Mouse (Mus musculus) spleen, adult 18-20 months (tissue): ENCODE measurements around the gene Prpf19.

ENCODE experiments used
- DNase-seq, 2 experiments: peaks; one replicate each; pipeline ENCODE4 v3.0.0; 2022; ENCODE audit warnings: mixed read lengths in 2 of 2

The Prpf19 gene

GRCm38 (mm10) chr19:10895016-10895528 is at the start of gene Prpf19:
Gene Prpf19, plus strand, starts transcription at chr19:10895231.
- peak; percentile 92 to 93 for DNase-seq

DNA sequence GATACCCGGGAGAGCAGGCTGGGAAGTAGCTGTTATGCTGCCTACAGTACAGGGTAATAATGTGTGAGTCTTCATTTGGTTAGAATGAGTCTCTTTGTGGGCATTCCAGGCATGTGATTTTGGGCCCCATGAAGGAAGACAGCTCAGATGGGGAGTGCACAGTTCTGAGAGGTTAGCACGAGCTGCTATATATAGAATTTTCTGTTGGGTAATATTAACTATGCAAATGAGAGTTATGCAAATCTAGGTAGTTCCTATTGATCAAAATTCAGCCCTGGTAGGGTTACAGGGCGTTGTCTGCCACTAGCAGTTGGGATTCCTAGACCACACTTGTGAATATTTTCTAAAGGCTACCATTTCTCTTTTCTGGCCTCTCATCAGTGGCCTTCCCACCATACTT is 49.6 kb upstream of the Prpf19 start:
- DNase-seq, result no peak

- DNase-seq, result no peak
Observed at GRCm38 (mm10) chr19:10846150-10846549, 48.9 kb upstream of the Prpf19 start.

DNA sequence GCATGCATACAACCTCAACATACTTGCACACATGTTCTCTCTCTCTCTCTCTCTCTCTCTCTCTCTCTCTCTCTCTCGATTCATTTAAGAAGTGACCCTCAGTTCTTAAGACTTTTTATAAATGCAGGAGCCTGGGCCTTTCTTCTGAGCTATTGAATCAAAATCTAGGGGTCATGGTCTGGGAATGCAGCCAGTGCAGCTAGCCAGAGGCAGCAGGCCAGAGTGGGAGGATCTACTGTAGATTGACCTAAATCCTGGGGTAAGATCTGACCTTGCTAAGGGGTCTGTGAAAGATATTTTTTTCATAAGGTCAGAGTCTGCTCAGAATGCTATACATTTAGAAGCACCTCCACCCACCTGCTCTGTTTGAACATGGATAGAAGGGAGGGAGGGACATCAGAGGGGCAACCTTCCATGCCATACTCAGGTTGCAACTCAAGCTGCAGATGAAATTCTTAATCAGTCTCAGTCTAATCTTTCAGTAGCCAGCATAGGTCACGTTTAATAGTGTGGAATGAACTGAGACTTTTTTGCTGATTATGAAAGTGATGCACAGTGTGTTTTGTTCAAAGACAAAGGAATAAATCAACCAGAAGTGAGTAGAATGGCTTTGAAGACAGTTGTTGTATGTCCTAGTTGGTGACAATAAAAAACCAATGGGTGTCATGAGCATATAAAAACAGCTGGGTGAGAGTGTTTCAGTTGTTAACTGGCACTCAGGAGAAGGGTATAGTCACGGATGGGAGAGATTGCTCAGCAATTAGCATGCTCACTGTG is 47.5 kb upstream of the Prpf19 start:
- DNase-seq, result no peak

DNA sequence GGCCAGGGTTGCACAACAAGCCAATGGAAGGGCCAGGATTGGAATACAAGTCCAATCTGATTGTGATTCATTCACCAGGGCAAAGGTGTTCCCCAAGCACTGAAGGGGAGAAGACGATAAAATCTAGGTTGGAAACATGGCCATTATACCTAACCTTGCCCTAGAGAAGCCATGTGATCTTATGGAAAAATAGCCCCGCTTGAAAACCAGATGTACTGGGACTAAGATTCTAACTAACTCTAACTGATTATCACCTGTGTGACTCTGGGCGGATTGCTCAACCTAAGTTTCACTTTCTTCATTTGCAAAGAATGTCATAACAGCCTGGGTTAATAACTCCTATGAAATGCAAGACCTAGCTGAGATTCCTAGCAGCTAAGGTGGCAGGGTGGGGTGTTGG is 39.6 kb upstream of the Prpf19 start:
- DNase-seq, result no peak

DNA sequence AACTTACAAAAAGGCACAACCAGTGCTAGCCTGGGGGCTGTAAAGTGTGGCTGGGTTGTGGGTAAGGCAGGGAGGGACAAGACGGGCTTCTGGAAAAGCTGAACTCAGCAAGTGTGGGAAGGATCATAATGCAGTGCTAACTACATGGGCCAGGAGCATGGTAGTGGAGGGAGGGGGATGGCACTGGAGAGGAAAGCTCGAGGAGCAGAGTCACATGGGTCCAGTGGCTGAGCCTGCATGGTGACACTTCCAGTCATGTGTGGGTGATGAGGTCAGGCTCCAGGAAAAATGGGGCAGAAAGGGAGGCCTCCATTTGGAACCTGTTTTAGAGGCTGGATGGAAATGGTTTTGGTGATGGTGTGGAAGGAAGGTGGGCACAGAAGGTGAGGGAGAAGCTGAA is 38.5 kb upstream of the Prpf19 start:
- no peak for DNase-seq

- DNase-seq, result no peak
Observed at GRCm38 (mm10) chr19:10860072-10860497, 34.9 kb upstream of the Prpf19 start.

GRCm38 (mm10) chr19:10866351-10866750 is 28.7 kb upstream of the Prpf19 start:
- no peak for DNase-seq

DNA sequence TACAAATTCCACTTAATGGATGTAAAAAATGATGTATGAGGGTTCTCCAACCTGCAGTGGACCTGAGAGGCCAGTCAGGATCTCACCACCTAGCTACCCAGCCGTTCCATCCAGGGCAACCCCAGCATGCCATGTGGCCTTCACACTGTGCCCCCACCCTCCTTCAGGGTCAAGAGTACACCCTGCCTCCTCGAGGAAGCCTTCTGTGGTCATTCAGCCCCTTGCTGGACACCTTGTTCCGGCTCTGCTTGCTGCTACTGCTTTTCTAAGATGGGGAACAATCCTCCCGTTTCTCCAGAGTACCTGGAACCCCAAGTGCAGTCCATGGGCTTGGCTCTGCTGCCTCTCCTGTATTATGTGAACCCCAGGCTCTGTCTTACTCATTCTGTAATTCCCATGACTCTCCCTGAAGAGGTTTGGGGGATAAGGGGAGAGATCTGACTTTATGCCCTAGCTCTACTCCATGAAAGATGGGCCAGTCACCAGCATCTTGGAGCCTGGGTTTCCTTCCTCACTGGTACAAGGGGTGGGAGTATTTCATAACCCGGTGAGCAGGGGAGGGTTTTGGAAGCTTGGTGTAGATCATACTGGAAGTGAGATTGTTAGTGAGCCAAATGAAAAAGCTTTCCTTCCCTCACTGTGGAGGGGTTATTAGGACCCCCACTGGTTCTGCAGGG is 26.9 kb upstream of the Prpf19 start:
- DNase-seq, result no peak

- DNase-seq, result no peak
Observed at GRCm38 (mm10) chr19:10868623-10869141, 26.3 kb upstream of the Prpf19 start.

- peak in 1 of 2 experiments; percentile 21 for DNase-seq
Observed at GRCm38 (mm10) chr19:10869241-10869885, 25.7 kb upstream of the Prpf19 start.

DNA sequence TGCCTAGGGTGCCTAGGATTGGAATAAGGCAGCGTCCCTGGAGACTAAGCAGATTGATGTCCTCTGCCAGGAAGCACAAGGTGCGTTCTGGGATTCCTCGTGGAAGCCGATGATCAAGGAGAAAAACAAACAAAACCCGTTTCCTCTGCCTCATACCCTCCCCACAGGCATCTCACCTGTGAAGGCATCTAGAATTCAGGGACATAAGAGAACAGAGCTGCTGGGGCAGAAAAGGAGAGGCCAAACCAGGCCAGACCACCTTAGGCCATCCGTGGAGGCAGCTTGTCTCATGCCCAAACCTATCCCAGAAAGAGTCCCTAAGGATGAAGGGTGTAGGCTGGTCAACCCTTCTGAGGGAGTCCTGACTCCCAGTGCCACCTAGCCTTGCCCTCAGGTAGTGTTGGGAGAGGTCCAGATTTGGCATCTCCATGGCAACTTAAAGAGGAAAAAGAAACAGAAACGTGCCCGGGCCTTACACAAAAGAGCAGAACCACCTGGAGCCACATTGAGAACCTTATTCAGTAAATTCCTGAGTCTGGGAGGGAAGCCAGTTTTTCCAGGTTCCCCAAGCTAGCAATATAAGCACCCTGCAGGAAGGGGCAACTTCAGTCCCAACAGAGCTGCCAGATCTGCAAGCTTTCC is 25.0 kb upstream of the Prpf19 start, which contains the start of gene Tmem132a:
Gene Tmem132a (minus strand): TSS at position 55 of the 642 bp plus-strand sequence.
- no peak for DNase-seq

DNA sequence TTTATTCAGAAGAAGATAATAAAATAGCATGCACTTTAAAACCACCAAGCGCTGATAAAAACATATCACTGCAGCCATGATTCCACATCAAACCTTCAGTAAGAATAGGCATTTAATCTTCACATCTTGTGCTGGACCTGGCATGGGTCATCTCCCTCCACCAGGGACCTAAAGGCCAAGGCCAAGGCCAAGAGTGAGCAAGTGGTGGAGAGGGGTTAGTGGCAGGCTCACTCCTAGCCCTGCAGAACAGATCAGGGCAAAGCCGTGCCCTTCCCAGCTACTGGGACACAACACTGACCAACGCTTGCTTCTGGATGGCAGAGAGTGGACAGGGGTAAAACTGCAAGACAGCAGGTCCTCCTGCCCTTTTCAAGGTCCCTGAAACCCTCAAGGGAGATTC is 24.4 kb upstream of the Prpf19 start:
- DNase-seq, result no peak

GRCm38 (mm10) chr19:10871328-10871961 is 23.6 kb upstream of the Prpf19 start:
- DNase-seq, result no peak

GRCm38 (mm10) chr19:10878201-10878837 is 16.7 kb upstream of the Prpf19 start:
- no peak for DNase-seq

DNA sequence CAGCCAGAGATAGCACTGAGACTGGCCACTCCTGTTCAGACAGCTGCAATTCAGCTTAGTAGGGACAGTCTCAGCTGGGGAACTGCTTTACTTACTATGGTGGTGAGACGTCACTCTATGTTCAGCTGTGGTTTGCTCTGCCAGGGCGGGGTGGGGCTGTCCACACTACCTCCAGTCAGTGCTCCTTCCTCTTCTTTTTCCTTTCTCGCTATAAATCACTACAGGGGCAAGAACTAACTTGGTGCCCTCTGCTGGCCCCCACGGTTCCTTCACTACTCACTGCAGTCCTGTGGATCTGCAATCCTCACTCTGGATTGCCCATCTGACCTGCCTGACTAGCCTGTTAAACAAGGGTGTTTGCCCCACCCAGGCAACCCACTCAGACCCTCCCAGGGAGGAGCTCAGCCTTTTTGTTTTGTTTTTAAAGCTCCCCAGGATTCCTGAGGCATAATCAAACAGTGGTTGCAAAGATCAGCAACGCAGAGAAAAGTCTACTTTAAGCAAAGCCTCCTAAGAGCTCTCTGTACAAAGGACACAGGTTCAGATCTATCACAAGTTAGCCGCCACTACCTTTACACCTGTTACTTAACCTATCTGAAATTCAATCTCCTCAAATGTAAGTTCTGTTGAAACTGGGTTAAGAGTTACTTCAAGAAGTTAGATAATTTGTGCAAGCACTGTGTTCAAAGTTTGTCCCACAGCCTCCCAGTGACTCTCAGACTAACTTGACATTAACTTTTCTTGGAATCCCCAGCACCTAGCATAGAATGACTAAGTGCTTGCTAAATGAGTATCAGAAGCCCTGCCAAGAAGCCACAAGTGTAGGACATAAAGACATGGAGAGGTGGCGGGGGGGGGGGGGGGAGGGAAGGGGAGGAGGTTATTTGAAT is 14.7 kb upstream of the Prpf19 start:
- peak; percentile 69 to 72 for DNase-seq

- DNase-seq, result no peak
Observed at GRCm38 (mm10) chr19:10880975-10881425, 14.0 kb upstream of the Prpf19 start.

DNA sequence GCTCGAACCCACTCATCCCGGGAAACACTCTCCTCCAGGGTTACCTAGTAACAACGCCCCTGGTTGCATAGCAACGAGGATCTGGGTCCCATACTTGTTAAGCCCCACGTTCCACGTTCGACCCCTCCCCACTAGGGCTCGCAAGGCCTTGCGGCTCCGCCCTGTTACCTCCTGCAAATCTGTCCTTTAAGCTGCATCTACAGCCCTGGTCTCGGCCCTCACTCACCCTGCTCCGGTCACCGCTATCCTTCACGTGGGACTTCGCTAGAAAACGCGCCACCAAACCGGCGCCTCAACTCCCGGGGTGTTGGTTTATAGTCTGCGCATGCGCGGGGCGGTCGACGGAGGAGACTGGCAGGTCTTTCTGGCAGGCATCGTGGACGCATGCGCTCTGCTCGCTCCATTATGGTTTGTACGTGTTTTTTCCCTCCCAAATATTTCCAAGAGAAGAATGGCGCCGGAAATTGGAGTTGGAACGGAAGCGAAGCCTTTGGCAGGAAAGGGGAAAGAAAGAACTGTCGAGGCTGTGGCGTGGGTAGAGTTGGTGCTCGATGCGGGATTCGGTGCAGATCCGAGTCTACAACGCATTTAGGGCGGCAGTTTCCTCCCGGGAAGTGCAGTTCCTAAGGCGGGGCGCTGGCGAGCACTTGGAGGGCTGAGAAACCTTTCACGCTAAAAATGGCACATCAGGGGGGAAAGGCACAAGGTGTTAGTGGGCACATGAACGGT is 13.4 kb upstream of the Prpf19 start, which contains the start of gene Tmem109:
Gene Tmem109 (minus strand): TSS at position 576 of the 729 bp plus-strand sequence.
- peak; percentile 80 to 83 for DNase-seq

- no peak for DNase-seq
Observed at GRCm38 (mm10) chr19:10892201-10892600, 2.8 kb upstream of the Prpf19 start.

DNA sequence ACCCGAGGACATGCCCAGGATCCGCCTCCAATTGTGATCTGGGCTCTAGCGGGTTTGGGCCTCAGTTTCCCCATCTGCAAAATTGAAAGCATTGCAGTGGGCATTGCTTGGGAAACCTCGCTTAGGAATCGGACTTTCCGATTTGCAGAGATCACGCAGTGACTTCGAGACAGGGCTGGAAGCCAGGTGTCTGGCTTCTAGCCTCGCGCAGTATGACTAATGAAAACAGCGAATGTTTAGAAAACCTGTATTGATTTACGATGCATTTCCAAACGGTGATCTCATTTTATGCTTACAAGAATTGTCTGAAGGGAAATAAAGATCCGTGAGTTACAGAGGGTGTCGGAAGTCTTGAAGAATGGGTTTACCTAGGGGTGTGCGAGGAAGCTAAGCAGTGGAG is 677 bp downstream of the Prpf19 start:
- DNase-seq, result no peak
